Mouse (Mus musculus) heart, embryonic 12.5 days (tissue): ENCODE data around the gene Gria4. TPM values are rescaled to one million over a fixed set of nuclear protein-coding genes. Genes with fewer than 3 reads are reported as not detected.
"Not testable (repeated sequence)": the region's sequence is repeated elsewhere in the genome, so short reads cannot be mapped to it uniquely, and the experiment has no call there.

Experiments used
- ATAC-seq: fragments of 200-750 bp; cut with Nextera tagmentation; 2 replicates; pipeline ENCODE4 v1.8.0; 2017; ENCODE audit warnings: moderate TSS enrichment, moderate library complexity; ENCODE audit not compliant: insufficient number of reproducible peaks, low FRiP score
- H3K27ac ChIP-seq: fragments of 300-500 bp; sonication (generic); 2 replicates; pipeline ENCODE4 v1.5.1; 2016; ENCODE audit warnings: mild to moderate bottlenecking, moderate library complexity; ENCODE audit not compliant: poor library complexity, severe bottlenecking
- H3K27me3 ChIP-seq: fragments of 300-500 bp; sonication (generic); replicated peaks from 2 replicates; pipeline ENCODE4 v1.6.1; 2016; ENCODE audit warnings: mild to moderate bottlenecking, moderate library complexity
- H3K36me3 ChIP-seq: fragments of 300-500 bp; sonication (generic); 2 replicates; pipeline ENCODE4 v1.6.1; 2016; ENCODE audit warnings: mild to moderate bottlenecking, moderate library complexity
- H3K4me1 ChIP-seq: fragments of 300-500 bp; sonication (generic); replicated peaks from 2 replicates; pipeline ENCODE4 v1.6.1; 2016; ENCODE audit warnings: mild to moderate bottlenecking
- H3K4me2 ChIP-seq: fragments of 300-500 bp; sonication (generic); 2 replicates; pipeline ENCODE4 v1.6.1; 2016; ENCODE audit warnings: mild to moderate bottlenecking, moderate library complexity
- H3K4me3 ChIP-seq: fragments of 300-500 bp; sonication (generic); 2 replicates; pipeline ENCODE4 v1.5.1; 2016; ENCODE audit warnings: mild to moderate bottlenecking
- H3K9ac ChIP-seq: fragments of 300-500 bp; sonication (generic); 2 replicates; pipeline ENCODE4 v1.6.1; 2016; ENCODE audit warnings: mild to moderate bottlenecking, moderate library complexity
- H3K9me3 ChIP-seq: fragments of 300-500 bp; sonication (generic); replicated peaks from 2 replicates; pipeline ENCODE4 v1.6.1; 2016; ENCODE audit warnings: mild to moderate bottlenecking, moderate library complexity
- WGBS: fragments of 180-500 bp; shearing (Covaris S2); methylation state at CpG from one replicate; pipeline ENCODE4 v1.1.7; 2016; 5-methylcytosine and 5-hydroxymethylcytosine counted together
- polyA plus RNA-seq: library from polyadenylated mRNA; unstranded; fragments of >200 nt; fragmentation: Nextera tagmentation; extraction: Ambion mirVana; gene quantifications from 2 replicates; pipeline ENCODE4 v1.2.1, GENCODE M21; 2016

Gene Gria4
- 0.10 and 0.47 TPM in 2 replicates for polyA plus RNA-seq

- Histone ChIP-seq H3K4me1 (peaks cover 8% of the 10 kb centered on the region; the same call in 1 of the 2 replicates), H3K9ac (peak within 1 kb of the TSS; percentile 51), H3K27me3 (peaks cover 10% of the 10 kb centered on the region), H3K4me2 (peak within 1 kb of the TSS; percentile 100), H3K36me3 (no peaks in the 10 kb centered on the region), H3K9me3 (no peaks in the 10 kb centered on the region), H3K27ac (no peak within 1 kb of the TSS), H3K4me3 (peak within 1 kb of the TSS; percentile 61)
- ATAC-seq: peak; percentile 79; the same call in 1 of the 2 replicates
- WGBS: under 1% methylated on average over 46 of the region's 46 CpGs
Measured at GRCm38 (mm10) chr9:4795544-4796288, at the start of gene Gria4. Gria4 (minus strand) TSS chr9:4796234.

GRCm38 (mm10) chr9:4810941-4811340 is 14.9 kb upstream of the Gria4 start:
- not testable (repeated sequence) for H3K36me3 ChIP-seq, H3K27ac ChIP-seq, H3K4me2 ChIP-seq, H3K4me1 ChIP-seq, H3K9ac ChIP-seq, H3K4me3 ChIP-seq, H3K27me3 ChIP-seq, ATAC-seq, H3K9me3 ChIP-seq
- 83% methylated on average over 2 of the region's 2 CpGs for WGBS

GRCm38 (mm10) chr9:4803151-4803755 is 7.2 kb upstream of the Gria4 start:
- 75% methylated on average over 7 of the region's 7 CpGs for WGBS

GRCm38 (mm10) chr9:4797396-4797795 is 1.4 kb upstream of the Gria4 start:
- ATAC-seq: no peak
- H3K36me3 ChIP-seq: no peaks in the 10 kb centered on the region
- H3K4me2 ChIP-seq: no peak overlapping the region
- H3K4me3 ChIP-seq: no peak overlapping the region
- H3K27me3 ChIP-seq: peaks cover 10% of the 10 kb centered on the region
- H3K9me3 ChIP-seq: no peaks in the 10 kb centered on the region
- WGBS: 77% methylated on average over 2 of the region's 2 CpGs
- no peak overlapping the region for H3K27ac ChIP-seq
- H3K9ac ChIP-seq: no peak overlapping the region
- peaks cover 8% of the 10 kb centered on the region; the same call in 1 of the 2 replicates for H3K4me1 ChIP-seq

More at GRCm38 (mm10) chr9:4803151-4803755, 7.2 kb upstream of the Gria4 start:
- Histone ChIP-seq H3K4me1 (no peaks in the 10 kb centered on the region), H3K27me3 (no peaks in the 10 kb centered on the region), H3K4me2 (no peak overlapping the region), H3K4me3 (no peak overlapping the region), H3K27ac (no peak overlapping the region), H3K9ac (no peak overlapping the region), H3K36me3 (no peaks in the 10 kb centered on the region), H3K9me3 (no peaks in the 10 kb centered on the region)
- ATAC-seq: no peak

GRCm38 (mm10) chr9:4796289-4796645 is 233 bp upstream of the Gria4 start:
- Histone ChIP-seq H3K27ac (no peak overlapping the region), H3K4me3 (peak overlapping the region; percentile 61), H3K4me2 (peak overlapping the region; percentile 100), H3K9me3 (no peaks in the 10 kb centered on the region), H3K9ac (peak overlapping the region; percentile 51), H3K36me3 (no peaks in the 10 kb centered on the region), H3K27me3 (peaks cover 10% of the 10 kb centered on the region), H3K4me1 (peaks cover 8% of the 10 kb centered on the region; the same call in 1 of the 2 replicates)
- ATAC-seq: no peak; the same call in 1 of the 2 replicates
- 3% methylated on average over 4 of the region's 4 CpGs for WGBS

GRCm38 (mm10) chr9:4795075-4795474 is 959 bp downstream of the Gria4 start:
- H3K9ac ChIP-seq: peak overlapping the region; percentile 51; the same call in 1 of the 2 replicates
- 2% methylated on average over 6 of the region's 6 CpGs for WGBS
- H3K4me3 ChIP-seq: peak overlapping the region; percentile 61

GRCm38 (mm10) chr9:4794411-4794810 is 1.6 kb downstream of the Gria4 start:
- H3K36me3 ChIP-seq: no peaks in the 10 kb centered on the region
- no peak overlapping the region for H3K4me3 ChIP-seq
- H3K9ac ChIP-seq: no peak overlapping the region
- 27% methylated on average over 10 of the region's 10 CpGs for WGBS
- peaks cover 10% of the 10 kb centered on the region for H3K27me3 ChIP-seq
- no peak overlapping the region; the same call in 1 of the 2 replicates for H3K4me2 ChIP-seq
- H3K4me1 ChIP-seq: peaks cover 8% of the 10 kb centered on the region; the same call in 1 of the 2 replicates
- H3K27ac ChIP-seq: no peak overlapping the region
- H3K9me3 ChIP-seq: no peaks in the 10 kb centered on the region
- ATAC-seq: no peak

More at GRCm38 (mm10) chr9:4795075-4795474, 959 bp downstream of the Gria4 start:
- no peak for ATAC-seq
- Histone ChIP-seq H3K27me3 (peaks cover 10% of the 10 kb centered on the region), H3K36me3 (no peaks in the 10 kb centered on the region), H3K9me3 (no peaks in the 10 kb centered on the region), H3K4me2 (peak overlapping the region; percentile 100), H3K4me1 (peaks cover 8% of the 10 kb centered on the region; the same call in 1 of the 2 replicates), H3K27ac (no peak overlapping the region)

- H3K27me3 ChIP-seq: not testable (repeated sequence)
Measured at GRCm38 (mm10) chr9:4749407-4749806, 46.6 kb downstream of the Gria4 start.

GRCm38 (mm10) chr9:4714086-4714485 is 81.9 kb downstream of the Gria4 start:
- H3K36me3 ChIP-seq: no peaks in the 10 kb centered on the region
- no peaks in the 10 kb centered on the region for H3K4me1 ChIP-seq
- H3K9me3 ChIP-seq: no peaks in the 10 kb centered on the region
- no peak for ATAC-seq
- 71% methylated on average over 2 of the region's 2 CpGs for WGBS
- no peak overlapping the region for H3K4me3 ChIP-seq
- no peaks in the 10 kb centered on the region for H3K27me3 ChIP-seq
- H3K27ac ChIP-seq: no peak overlapping the region
- no peak overlapping the region for H3K9ac ChIP-seq
- H3K4me2 ChIP-seq: no peak overlapping the region

More at GRCm38 (mm10) chr9:4749407-4749806, 46.6 kb downstream of the Gria4 start:
- not testable (repeated sequence) for H3K9me3 ChIP-seq, H3K4me1 ChIP-seq, H3K4me3 ChIP-seq, H3K4me2 ChIP-seq, H3K27ac ChIP-seq, H3K36me3 ChIP-seq, H3K9ac ChIP-seq, ATAC-seq

- Histone ChIP-seq H3K9ac (no peak overlapping the region), H3K4me1 (no peaks in the 10 kb centered on the region), H3K27ac (no peak overlapping the region), H3K9me3 (no peaks in the 10 kb centered on the region), H3K4me3 (no peak overlapping the region), H3K36me3 (no peaks in the 10 kb centered on the region), H3K4me2 (no peak overlapping the region), H3K27me3 (no peaks in the 10 kb centered on the region)
- no peak for ATAC-seq
Measured at GRCm38 (mm10) chr9:4712367-4712766, 83.7 kb downstream of the Gria4 start.

- no peaks in the 10 kb centered on the region for H3K9me3 ChIP-seq
- ATAC-seq: no peak
- H3K4me2 ChIP-seq: no peak overlapping the region
- H3K27ac ChIP-seq: no peak overlapping the region
- no peaks in the 10 kb centered on the region for H3K27me3 ChIP-seq
- no peaks in the 10 kb centered on the region for H3K36me3 ChIP-seq
- no peaks in the 10 kb centered on the region for H3K4me1 ChIP-seq
- 73% methylated on average over 1 of the region's 1 CpGs for WGBS
- no peak overlapping the region for H3K9ac ChIP-seq
- no peak overlapping the region for H3K4me3 ChIP-seq
Measured at GRCm38 (mm10) chr9:4687149-4687548, 108.9 kb downstream of the Gria4 start.
